Mouse (Mus musculus): ENCODE results near the gene Asb2. TPM values are rescaled to one million over a fixed set of nuclear protein-coding genes. Genes with fewer than 3 reads are reported as not detected.
A peak's percentile ranks its signal among the peaks of the same experiment; 100 is the strongest.

Gene Asb2
- total RNA-seq, 2 experiments from 2014 or later: 561 to 602 TPM

DNA sequence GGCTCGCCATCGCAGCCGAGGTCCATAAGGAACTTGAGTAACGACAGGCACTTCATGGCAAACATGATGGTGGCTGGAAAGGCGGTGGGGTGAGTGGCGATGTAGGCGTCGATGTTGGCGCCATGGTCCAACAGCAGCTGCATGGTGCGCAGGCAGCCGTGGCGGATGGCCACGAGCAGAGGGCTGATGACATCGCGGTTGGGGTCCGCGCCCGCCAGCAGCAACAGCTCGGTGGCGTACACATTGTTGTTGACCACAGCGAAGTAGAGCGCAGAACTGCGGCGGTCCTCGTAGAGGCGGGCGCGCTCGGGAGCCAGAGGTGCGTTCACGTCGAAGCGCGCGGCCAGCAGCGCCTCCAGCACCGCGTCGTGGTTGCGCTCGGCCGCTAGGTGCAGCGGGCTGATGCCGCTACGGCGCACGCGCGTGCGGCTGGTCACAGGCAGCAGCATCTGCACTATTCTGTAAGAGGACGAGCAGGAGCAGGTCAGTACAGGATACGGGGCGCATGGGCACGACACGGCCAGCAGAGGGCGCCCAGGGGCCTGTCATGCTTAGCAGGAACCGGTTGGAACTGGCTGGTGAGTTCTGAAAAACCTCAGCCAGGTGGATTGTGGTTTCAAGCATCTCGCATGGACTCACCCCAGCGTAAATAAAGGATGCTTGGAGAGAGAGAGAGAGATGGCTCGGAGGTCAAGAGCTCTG is 30.5 kb downstream of the Asb2 start:
- peak; percentile 86 to 89 for DNase-seq

DNA sequence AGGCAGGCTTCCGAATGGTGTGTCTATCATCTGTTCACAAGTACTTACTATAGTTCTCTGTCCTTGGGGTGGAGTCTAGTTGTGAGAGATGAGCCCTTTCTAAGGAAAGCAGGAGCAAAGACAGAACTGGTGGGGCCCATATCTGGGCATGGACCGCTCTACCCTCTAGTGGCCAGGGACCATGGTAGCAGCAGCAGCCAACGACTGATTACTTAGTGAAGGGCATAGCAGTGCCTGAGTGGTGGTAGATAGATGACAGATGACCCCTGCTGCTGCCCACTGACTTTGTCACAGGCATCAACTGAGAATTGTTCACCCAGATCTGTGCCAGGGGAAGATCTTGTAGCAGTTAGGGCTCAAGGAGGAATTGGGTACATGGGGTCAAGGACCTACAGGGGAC is 33.0 kb downstream of the Asb2 start:
- peak in 1 of 2 experiments; percentile 37 for DNase-seq

DNA sequence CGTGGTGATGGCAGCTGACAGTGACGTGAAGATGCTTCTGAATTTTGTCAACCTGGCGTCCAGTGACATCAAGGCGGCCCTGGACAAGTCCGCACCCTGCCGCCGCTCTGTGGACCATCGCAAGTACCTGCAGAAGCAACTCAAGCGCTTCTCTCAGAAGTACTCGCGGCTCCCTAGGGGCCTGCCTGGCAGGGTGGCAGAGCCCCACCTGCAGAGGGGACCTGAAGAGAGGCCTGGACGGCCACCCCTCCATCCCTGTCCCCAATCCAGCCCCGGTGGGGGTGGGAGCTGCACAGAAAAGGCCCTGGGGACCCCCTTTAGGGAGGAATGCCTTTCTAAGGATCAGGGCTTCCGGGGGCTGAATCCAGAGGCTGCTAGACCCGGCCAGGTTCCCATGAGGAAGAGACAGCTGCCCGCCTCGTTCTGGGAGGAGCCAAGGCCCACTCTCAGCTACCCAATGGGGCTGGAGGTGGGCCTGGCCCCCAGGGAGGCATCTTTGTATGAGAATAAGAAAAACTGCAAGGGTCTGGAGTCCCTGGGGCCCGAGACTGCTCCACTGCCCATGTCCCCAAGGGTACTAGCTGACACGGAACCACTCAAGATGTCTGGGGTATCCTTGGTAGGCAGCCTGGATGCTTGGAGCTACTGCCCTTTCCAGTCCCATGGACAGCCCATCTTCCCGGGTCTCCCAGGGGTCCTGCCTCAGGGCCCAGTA is 39.8 kb downstream of the Asb2 start:
- no peak for DNase-seq

DNA sequence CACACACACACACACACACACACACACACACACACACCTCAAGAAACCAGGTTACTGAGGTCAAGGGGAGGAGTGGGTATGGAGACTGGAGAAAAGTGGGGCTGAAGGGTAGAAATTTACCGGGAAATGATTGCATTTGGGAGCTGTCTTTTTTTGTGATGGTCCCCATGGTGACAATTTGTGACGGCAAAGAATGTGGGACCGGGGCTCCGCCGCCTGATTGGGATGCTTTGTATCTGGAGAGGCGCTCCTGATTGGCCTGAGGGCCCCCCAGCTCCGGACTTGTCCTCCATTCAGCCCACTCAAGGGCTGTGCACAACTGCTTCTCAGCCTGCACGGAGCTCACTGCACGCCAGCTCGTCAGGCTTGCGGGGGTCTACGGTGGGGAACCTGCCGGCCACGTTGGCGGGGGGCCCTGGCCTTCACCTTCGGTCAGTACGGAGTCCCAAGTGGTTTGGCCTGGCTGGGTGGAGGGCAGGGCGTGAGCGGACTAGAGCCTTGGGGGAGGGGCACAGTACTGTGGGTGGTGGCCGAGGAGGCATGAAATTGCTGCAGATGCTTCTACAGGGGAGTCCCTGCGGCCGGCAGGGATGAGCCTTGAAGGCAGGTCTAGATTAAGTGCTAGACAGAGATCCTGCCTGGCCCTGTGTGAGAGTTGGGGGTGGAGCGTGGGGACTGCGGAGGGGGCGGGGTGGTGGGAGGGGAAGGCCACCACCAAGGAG is 41.0 kb downstream of the Asb2 start:
- no peak for DNase-seq

DNA sequence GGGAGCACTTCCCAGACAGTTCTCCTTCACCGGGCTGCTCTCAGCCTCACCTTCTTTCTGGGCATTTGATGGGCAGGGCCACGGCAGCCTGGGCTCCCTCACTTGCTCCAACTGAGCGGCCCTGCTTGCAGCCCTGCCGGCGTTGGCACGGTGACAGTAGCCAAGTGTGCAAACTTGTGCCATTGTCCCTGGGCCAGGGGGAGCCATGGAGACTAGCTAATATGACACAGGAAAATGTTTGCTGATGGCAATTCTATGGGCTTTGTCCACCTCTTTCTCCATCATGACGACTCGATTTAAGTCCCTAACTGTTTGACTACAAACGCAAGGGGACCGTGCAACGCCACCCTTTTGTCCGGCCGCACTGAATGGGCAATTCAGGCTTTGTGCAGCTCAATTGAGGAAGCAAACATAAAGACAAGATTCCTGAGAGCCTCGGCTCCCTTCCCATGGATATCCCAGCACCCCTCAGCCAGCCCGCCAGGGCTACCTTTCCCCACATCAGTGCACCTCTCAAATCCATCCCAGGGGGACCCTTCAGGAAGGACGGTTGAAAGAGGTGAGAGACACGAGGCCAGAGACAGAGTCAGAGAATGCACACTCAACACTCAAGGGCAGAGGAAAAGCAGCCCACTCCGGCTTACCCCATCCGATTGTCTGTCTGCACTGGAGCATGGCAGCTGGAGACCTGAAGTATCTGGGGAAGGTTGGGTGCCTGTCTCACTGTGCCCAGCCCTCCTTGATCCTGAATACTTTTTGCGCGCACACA is 41.7 kb downstream of the Asb2 start:
- peak in 1 of 2 experiments; percentile 53 for DNase-seq

DNA sequence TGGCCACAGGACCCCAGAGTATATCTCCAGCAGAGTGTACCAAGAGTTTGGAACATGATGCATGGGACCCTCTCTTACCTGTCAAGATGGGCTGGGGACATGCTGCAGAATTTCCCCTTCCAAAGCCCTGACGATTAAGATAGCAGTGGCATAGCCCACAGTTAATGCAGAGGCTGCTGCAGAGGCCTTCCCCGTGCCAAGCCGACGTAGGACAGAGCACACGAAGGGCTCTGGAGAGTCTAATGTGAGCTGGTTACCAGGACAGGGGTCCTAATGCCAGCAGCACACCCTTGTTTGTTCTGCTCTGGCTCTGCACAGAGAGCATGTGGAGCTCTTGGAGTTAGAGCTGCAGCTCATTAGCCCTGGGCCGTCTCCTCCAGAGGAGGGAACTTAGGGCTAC is 42.5 kb downstream of the Asb2 start:
- no peak for DNase-seq

DNA sequence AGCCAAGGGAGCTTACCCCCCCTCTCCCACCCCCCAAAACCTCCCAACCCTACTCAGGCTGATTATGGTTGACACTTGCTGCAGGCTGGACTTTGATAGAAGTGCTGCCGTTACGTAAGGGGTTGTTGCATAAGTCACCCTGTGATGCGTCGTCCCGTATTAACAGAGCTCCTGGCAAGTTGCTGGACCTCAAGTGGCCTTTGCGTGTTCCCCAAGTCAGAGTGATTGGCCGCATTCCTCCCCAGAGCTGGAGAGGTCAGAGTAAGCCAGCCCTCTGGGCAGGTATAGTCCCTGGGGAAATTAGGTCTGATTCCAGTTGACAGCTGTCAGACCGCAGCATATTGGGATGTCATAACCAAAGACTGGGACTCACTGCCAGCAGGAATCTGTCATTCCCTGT is 43.9 kb downstream of the Asb2 start:
- DNase-seq: peak; percentile 60 to 68

DNA sequence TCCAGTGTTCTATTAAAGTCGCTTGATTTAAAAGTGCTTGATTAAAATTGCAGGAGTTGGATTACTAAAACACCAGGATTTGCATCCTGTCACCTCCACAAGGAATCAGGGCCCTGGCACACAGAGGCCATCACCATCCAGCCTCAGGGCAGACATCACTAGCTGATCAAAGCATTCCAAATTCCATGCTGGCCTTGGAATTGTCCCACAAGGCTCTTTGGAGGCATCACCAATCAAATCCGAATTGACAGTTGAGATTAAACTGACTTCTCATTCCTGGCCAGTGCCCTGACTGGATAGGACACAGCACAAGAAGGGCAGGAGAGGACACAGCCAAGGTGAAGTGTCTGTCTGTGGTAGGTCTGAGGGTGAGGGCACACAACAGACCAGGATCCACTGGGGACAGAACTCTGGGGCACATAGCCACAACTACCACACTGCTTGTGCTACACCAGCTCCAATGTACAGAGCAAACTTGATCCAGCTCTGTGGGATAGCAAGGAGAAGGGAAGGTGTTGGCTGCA is 45.0 kb downstream of the Asb2 start, which contains the start of gene Fam181a:
Gene Fam181a, plus strand, starts transcription at position 232 of the 524 bp plus-strand sequence.
- no peak for DNase-seq

DNA sequence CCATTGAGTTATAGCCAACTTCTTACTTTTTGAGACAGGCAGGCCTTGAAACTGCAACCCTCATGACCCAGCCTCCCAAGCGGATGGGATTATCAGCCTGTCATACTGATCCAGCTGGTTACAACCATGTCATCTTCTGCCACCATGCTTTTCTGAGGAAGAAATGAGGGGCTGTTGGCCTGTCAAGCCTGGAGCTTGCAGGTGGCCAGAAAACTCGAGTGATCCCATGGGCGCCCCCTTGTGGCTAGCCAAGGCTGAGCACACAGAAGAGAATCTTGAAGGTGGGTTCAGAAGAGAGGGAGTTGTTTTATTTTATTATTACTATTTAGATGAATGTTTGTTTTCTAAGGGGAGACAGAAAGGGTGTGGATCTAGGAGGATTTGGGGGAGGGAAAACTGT is 49.1 kb downstream of the Asb2 start:
- peak in 1 of 2 experiments; percentile 55 for DNase-seq

DNA sequence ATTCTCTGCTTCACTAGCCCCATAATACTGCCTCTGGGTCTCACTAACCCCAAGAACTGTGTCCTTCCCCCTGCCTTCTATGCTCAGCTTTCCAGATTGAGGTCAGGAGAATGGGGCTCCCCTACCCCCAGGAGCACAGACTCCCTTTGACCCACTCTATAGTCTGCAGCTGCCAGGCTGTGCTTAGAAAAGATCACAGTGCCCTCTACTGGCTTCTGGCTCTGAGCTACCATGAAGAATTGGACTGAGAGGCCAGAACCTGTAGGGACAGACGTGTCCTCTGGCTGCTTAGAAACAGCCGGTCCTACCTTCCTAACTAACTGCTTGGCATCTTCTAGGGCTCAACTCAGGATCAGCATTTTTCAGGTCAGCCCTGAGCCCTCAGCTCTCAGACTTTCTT is 49.6 kb downstream of the Asb2 start:
- peak in 1 of 2 experiments; percentile 24 for DNase-seq

DNA sequence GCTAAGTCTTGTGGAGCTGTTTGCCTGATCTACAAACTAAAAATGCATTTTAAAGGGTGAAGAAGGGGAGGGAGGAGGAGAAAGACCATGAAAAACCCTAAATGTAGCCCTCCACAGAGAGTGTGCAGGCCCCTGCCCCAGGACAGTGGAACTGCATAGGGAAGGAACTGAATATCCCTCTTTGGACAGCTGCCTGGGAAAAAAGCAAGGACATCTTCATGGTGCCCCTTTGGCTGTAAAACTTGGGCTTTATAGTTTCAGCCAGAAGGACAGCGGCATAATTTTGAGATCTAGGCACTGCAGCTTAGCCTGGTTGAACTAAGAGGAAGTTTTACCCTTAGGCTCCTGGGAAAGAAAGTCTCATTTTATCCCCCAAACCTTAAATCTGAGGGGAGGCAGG is 52.8 kb downstream of the Asb2 start:
- DNase-seq: no peak

DNA sequence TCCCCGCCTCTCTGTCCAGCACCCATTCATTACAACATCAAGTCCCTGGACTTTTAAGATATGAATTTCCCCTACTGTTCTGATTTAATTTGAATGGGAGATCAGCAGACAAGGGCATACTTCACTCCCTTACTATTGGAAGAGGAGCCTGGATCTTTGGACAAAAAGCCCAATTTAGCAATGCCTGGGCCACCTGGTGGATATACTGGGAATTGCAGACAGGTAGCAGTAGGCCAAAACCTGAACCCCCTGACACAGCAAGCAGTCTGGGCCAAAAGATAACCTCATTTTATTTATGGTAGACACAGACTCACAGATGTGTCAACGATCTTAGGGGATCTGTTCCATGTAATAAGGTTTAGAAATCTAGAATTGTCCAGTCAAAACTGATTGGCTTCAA is 54.2 kb downstream of the Asb2 start:
- DNase-seq: peak in 1 of 2 experiments; percentile 82

DNA sequence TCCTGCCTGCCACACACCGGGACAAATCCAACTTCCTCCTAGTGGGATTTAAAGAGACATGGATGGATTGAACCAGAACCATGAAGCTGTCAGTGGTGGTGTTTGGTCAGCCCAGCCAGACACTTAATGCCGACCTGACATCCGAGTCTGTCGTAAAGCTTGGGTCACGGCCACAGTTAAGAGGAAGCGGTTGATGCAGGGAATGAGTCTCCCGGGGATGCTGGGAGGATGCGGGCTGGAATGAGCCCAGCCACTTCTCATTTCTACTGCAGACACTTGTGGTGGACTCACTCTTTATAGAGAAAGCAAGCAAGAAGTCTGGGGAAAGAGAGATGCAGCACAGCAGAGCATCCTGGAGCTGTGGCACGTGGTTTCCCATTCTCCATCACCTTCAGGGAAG is 55.3 kb downstream of the Asb2 start:
- no peak for DNase-seq

DNA sequence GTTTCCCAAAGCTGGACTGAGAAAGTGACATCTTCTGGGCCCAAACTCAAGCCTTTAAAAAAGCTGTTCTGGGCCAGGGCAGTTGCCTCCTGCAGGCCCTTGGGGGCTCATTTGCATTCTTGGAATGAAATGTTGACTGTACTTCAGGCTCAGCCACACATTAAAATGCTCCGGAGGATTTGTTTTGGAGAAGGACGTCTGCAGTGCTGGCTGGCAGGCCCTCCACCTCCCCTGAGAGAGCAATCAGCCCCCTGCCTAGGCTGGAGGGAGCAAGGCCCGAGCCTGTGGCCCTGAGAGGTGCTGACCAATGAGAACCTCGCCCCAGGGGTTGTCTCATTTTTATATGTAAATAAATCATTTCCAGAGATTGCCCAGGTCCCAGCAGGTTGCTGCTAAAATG is 59.5 kb downstream of the Asb2 start:
- no peak for DNase-seq

DNA sequence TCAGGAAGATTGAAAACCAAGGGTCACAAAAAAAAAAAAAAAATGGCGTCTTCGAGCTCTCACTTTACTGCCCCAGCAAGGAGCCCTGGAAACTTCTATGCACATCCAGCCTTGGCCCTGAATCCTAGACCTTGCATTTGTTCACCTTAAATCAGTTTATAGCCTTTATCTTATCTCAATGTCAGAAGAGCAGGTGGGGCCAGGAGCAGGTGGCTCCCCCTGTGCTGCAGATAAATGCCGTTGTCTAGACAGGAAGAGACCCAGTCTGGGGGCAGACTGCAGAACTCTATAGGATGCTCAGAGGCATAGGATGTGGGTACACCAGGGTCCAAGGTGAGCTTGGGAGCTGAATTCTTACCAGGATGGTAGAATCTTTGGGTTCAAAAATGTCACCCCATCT is 63.4 kb downstream of the Asb2 start:
- no peak for DNase-seq

DNA sequence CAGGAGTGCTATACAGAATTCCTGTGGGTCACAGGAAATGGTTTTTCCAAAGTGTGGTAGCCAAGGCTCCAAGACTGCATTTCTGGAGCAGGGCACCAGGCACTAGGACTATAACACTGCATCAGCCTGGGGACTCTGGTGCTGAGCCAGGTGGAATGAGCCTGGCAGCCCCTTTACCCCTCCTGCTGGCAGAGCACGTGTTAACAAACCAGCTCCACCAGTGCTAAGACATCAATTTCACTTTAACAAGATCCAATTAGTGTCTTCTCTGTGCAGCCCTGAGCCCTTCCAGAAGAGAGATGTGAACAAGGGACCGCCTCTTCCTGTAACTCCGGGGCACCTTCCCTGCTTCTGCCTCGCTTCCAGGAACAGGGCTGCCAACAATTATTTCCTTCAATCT is 68.5 kb downstream of the Asb2 start:
- DNase-seq: no peak

DNA sequence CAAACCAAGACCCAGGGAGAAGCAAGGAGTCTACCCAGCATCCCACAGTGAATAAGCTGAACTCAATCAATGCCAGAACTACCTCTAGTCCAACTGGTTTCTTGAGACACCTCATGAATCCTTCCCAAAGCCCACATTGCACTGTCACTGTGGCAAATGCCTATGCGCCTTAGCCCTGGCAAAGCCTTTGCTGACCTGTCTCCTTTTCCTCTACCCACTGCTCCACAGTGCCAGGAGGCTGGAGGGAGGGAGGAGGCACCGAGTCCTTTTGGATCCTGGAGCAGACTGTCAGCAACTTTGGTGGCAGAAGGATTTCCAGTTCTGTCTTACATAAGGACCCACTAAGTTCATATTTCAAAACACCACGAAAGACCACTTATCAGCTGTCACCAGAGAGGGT is 72.4 kb downstream of the Asb2 start:
- no peak for DNase-seq

DNA sequence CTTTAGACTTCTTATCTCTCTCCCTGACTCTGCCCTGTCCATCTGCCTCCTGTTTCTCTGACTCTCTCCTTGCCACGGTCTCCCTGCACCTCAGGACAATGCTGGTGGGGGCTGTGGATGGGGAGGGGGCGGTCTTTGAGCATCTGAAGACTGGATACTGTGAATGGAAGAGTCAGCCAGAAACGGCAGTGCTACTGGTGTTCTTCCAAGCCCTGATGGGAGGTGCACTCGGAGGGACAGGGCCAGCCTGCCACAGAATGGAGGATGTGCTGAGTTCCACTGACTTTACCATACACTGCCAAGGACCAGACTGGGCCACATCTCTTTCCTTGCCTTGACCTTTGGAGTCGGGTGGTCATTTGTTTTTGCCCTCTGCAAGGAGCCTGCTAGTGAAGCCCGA is 72.9 kb downstream of the Asb2 start:
- no peak for DNase-seq

DNA sequence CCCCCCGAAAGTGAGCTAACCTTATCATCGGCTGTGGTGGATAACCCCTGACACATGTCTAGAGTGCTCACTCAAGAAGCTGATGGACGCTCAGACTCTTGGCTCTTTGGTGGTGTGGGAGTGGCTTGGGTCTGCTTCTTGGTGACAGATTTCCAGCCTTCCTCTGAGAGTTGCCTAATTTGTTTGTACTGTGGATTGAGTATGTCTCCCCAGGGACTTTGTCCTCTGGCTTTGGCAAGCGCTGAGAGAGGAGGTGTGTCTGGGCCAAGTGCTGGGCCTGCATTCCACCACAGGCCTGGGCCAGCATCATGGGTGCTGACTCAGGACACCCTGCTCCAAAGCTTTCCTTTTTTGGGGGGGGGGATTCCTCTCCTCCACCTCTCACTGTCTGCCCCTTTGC is 73.9 kb downstream of the Asb2 start:
- peak; percentile 54 to 63 for DNase-seq

DNA sequence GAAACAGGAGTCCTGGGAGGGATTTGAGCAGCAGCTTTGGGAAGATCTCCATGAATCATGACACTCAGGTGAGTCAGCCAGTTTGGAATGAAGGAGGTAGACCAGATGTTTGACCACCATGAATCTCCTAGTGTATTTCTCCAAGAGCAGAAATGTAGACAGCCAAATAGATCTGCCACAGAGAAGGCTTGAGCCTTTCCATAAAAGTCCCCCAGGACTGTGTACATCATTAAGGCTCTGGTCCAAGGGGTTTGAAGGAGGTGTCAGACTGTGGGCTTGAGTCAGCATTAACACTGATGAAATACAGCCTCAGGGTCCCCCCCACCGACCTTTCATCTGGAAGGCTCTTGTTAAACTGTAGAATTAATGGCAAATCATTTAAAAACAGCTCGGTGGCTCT is 74.3 kb downstream of the Asb2 start:
- DNase-seq: peak in 1 of 2 experiments; percentile 4

DNA sequence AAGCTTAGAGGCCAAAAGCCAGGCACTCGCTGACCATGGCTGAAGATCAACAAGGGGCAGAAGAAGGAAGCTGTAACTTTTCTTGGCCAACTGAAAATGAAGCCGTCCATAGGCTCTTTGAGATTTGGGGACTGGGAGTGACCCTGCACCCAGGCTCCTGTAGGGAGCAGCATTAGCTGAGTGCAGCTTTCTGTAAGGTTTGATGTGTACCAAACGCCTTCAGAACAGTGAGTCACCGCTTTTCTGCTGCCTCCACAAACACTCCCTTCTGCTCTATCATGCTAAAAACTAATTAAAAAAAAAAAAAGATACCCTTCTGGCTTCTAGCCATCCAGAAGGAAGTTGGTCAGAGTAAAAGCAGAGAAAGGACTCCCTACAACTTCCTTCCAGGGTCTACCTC is 79.4 kb downstream of the Asb2 start:
- DNase-seq: no peak

DNA sequence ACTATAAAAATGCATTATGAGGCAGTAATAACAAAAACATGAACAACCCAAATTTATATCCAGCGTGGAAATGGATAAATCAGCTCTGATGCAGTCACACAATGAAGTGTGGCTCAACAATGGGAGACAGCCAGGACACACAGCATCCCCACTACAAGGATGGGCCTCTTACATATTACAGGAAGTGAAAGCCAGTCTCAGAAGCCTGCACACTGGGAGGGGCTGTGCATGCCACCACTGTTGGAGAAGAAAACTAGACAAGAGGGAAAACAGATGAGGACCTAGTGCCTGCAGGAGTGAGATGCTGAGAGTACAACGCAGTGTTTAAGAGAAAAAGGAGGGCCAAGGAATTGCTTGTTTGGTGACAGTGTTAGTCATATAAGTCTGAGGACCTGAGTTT is 82.1 kb downstream of the Asb2 start:
- no peak for DNase-seq
